ENCODE assay signal across 8 mouse cellular contexts in the genomic region with DNA sequence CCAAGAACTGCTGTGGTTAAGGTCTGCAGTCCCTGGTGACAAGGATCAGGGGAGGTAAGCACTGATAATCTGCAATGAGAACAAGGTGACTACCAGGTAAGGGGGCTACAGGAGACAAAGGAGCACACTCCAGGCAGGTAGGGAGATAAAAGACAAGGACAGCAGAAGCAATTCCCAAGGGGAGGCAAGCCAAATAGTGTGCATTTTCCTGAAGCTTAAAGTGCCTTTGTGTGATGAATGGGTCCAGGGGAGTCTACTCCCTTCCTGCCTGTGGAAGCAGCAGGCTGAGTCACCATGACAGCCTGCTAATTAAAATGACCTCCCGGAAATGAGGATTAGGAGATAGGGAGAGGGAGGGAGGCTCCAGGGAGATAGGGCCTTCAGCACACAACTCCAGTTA. TPM values are rescaled to one million over a fixed set of nuclear protein-coding genes. Genes with fewer than 3 reads are reported as not detected.
DNase-seq lines count a peak whose midpoint lies in the region; ATAC-seq and TF ChIP-seq lines count a peak whose summit lies in the region.

No protein-coding gene starts in this region.

- ATAC-seq in heart, postnatal 0 days (ENCODE audit: insufficient read depth, low read depth): peak; percentile 73
- ATAC-seq in neural tube, embryonic 15.5 days (ENCODE audit: low FRiP score): peak; percentile 81

- TF ChIP-seq CTCF in heart, postnatal 0 days (IDR thresholded peaks at IDR 0.05; ENCODE audit: low read depth): no peak

- WGBS in heart, postnatal 0 days: 10% methylated on average over 1 of the region's 1 CpGs
- WGBS in neural tube, embryonic 15.5 days: 0% methylated on average over 1 of the region's 1 CpGs

- H3K9me3 ChIP-seq in heart, postnatal 0 days (replicated peaks; ENCODE audit: control insufficient read depth, low read length): no peaks in the 10 kb centered on the region
- H3K9me3 ChIP-seq in neural tube, embryonic 15.5 days (replicated peaks): no peaks in the 10 kb centered on the region

- no peaks in the 10 kb centered on the region for H3K36me3 ChIP-seq in heart, postnatal 0 days (replicated peaks; ENCODE audit: control insufficient read depth, insufficient read depth, low read length)
- no peaks in the 10 kb centered on the region for H3K36me3 ChIP-seq in neural tube, embryonic 15.5 days

- no peak overlapping the region for H3K9ac ChIP-seq in heart, postnatal 0 days (replicated peaks; ENCODE audit: low read depth, low read length)
- no peak overlapping the region for H3K9ac ChIP-seq in neural tube, embryonic 15.5 days (replicated peaks)

- H3K4me3 ChIP-seq in heart, postnatal 0 days (ENCODE audit: low read depth, low read length): no peak overlapping the region
- H3K4me3 ChIP-seq in neural tube, embryonic 15.5 days (replicated peaks): no peak overlapping the region

- peaks cover 8% of the 10 kb centered on the region; the same call in 1 of the 2 replicates for H3K4me1 ChIP-seq in heart, postnatal 0 days (ENCODE audit: control insufficient read depth, insufficient read depth)
- peaks cover 16% of the 10 kb centered on the region for H3K4me1 ChIP-seq in neural tube, embryonic 15.5 days

- TF ChIP-seq EP300 in heart, postnatal 0 days (IDR thresholded peaks at IDR 0.05; ENCODE audit: low read depth): no peak

- no peak overlapping the region for H3K4me2 ChIP-seq in heart, postnatal 0 days (ENCODE audit: low read depth, low read length)
- peak overlapping the region; percentile 4; the same call in 1 of the 2 replicates for H3K4me2 ChIP-seq in neural tube, embryonic 15.5 days

- H3K27me3 ChIP-seq in heart, postnatal 0 days (ENCODE audit: control insufficient read depth, insufficient read depth, low read length): no peaks in the 10 kb centered on the region
- peaks cover 7% of the 10 kb centered on the region; the same call in 1 of the 2 replicates for H3K27me3 ChIP-seq in neural tube, embryonic 15.5 days (replicated peaks)

- DNase-seq in testis, postnatal 14 days (ENCODE audit: low spot score): peak; percentile 7
- no peak for DNase-seq in testis, postnatal 10 days (ENCODE audit: low spot score)
- peak; percentile 50 for DNase-seq in heart, postnatal 0 days (ENCODE audit: low spot score)
- DNase-seq in liver: peak; percentile 8
- no peak for DNase-seq in right cerebral cortex, postnatal 10 days (ENCODE audit: low spot score in 2 of 2)
- DNase-seq in frontal cortex, adult 2 months (ENCODE audit: extremely low spot score in 1 of 2, low spot score in 1 of 2): no peak
- DNase-seq in layer of hippocampus, adult 9-10 months (ENCODE audit: low spot score): no peak

- H3K27ac ChIP-seq in heart, postnatal 0 days (ENCODE audit: low read depth): peak overlapping the region; percentile 26; the same call in 1 of the 2 replicates
- peak overlapping the region; percentile 29 for H3K27ac ChIP-seq in neural tube, embryonic 15.5 days (replicated peaks)

RNA-seq across cellular contexts. Expression of a gene that starts 56.1 kb away (rescaled TPM):
- total RNA-seq in heart, postnatal 0 days (2014; rRNA removed; ENCODE audit: low replicate concordance): 16.2 and 96.1 TPM in 2 replicates
- polyA plus RNA-seq in heart, postnatal 0 days (2015; fragmentation: Nextera tagmentation; extraction: Ambion mirVana): 13.6 and 14.3 TPM in 2 replicates
- 15.6 and 19.0 TPM in 2 replicates for polyA plus RNA-seq in neural tube, embryonic 15.5 days (2015; fragmentation: Nextera tagmentation; extraction: Ambion mirVana)
- polyA plus RNA-seq in frontal cortex, adult 2 months (2012; rRNA removed): 4.6 and 5.4 TPM in 2 replicates

Comparison
In these comparisons a context has a peak if more than half of its experiments do, and no peak if none do; other contexts are left out.
1. DNase-seq: peak in testis, postnatal 14 days (single experiment), heart, postnatal 0 days (single experiment) and liver (single experiment); none in testis, postnatal 10 days (single experiment), right cerebral cortex, postnatal 10 days (0 of 2), frontal cortex, adult 2 months (0 of 2) and layer of hippocampus, adult 9-10 months (single experiment).